Mouse (Mus musculus): ENCODE measurements around the gene Gm10799. TPM values are rescaled to one million over a fixed set of nuclear protein-coding genes. Genes with fewer than 3 reads are reported as not detected.
A peak's percentile ranks its signal among the peaks of the same experiment; 100 is the strongest.
"Not testable (repeated sequence)": the region's sequence is repeated elsewhere in the genome, so short reads cannot be mapped to it uniquely, and the experiment has no call there.

Gm10799 gene
- total and polyA plus RNA-seq, 2 experiments from 2014 or later: not detected

- WGBS: 11% methylated on average over 13 of the region's 13 CpGs
These were observed 1.4 kb upstream of the Gm10799 start, which contains the start of gene Cd59b for GRCm38 (mm10) chr2:104069704-104070185. Gene Cd59b, plus strand, starts transcription at chr2:104069849.

GRCm38 (mm10) chr2:104065526-104065925, 2.8 kb downstream of the Gm10799 start, which contains the start of gene Gm10912:
Gene Gm10912, plus strand, starts transcription at chr2:104065826.
- H3K27me3 ChIP-seq (ENCODE audit: insufficient read depth, low read length); H3K9me3 ChIP-seq (ENCODE audit: low read length); DNase-seq (ENCODE audit: low spot score); H3K9ac ChIP-seq (replicated peaks; ENCODE audit: low read length); H3K4me3 ChIP-seq (ENCODE audit: low read length); ATAC-seq; H3K4me1 ChIP-seq (ENCODE audit: insufficient read depth, low read length); H3K27ac ChIP-seq; H3K36me3 ChIP-seq (ENCODE audit: insufficient read depth, low read length); H3K4me2 ChIP-seq (ENCODE audit: low read depth, low read length): not testable (repeated sequence)
- WGBS: 92% methylated on average over 5 of the region's 6 CpGs

More at GRCm38 (mm10) chr2:104069704-104070185, 1.4 kb upstream of the Gm10799 start, which contains the start of gene Cd59b:
- H3K9me3 ChIP-seq (ENCODE audit: low read length): no peaks in the 10 kb centered on the region
- TF ChIP-seq CTCF (IDR thresholded peaks at IDR 0.05; ENCODE audit: low read depth): no peak
- H3K27ac ChIP-seq: no peak within 1 kb of the TSS
- H3K27me3 ChIP-seq (ENCODE audit: insufficient read depth, low read length): no peaks in the 10 kb centered on the region
- DNase-seq (ENCODE audit: low spot score) (peak; percentile 54), ATAC-seq (peak; percentile 84)
- no peaks in the 10 kb centered on the region for H3K4me1 ChIP-seq (ENCODE audit: insufficient read depth, low read length)
- peak within 1 kb of the TSS; percentile 26 for H3K4me3 ChIP-seq (ENCODE audit: low read length)
- H3K36me3 ChIP-seq (ENCODE audit: insufficient read depth, low read length): no peaks in the 10 kb centered on the region
- peak within 1 kb of the TSS; percentile 56 for H3K4me2 ChIP-seq (ENCODE audit: low read depth, low read length)
- no peak within 1 kb of the TSS; the same call in 1 of the 2 replicates for H3K9ac ChIP-seq (replicated peaks; ENCODE audit: low read length)

- Histone ChIP-seq H3K36me3 (ENCODE audit: insufficient read depth, low read length) (peaks cover 14% of the 10 kb centered on the region), H3K9me3 (ENCODE audit: low read length) (no peaks in the 10 kb centered on the region), H3K4me3 (ENCODE audit: low read length) (no peak overlapping the region), H3K9ac (replicated peaks; ENCODE audit: low read length) (no peak overlapping the region), H3K4me1 (ENCODE audit: insufficient read depth, low read length) (no peaks in the 10 kb centered on the region), H3K27ac (no peak overlapping the region), H3K4me2 (ENCODE audit: low read depth, low read length) (no peak overlapping the region), H3K27me3 (ENCODE audit: insufficient read depth, low read length) (no peaks in the 10 kb centered on the region)
- no peak for DNase-seq (ENCODE audit: low spot score)
- no peak for ATAC-seq
- TF ChIP-seq CTCF (IDR thresholded peaks at IDR 0.05; ENCODE audit: low read depth): no peak
- 92% methylated on average over 2 of the region's 2 CpGs for WGBS
These were observed 4.2 kb downstream of the Gm10799 start for GRCm38 (mm10) chr2:104064152-104064551.

- no peak for ATAC-seq
- no peak for TF ChIP-seq CTCF (IDR thresholded peaks at IDR 0.05; ENCODE audit: low read depth)
- H3K27ac ChIP-seq: no peak overlapping the region
- H3K9me3 ChIP-seq (ENCODE audit: low read length): no peaks in the 10 kb centered on the region
- no peak overlapping the region for H3K4me3 ChIP-seq (ENCODE audit: low read length)
- H3K36me3 ChIP-seq (ENCODE audit: insufficient read depth, low read length): peaks cover 14% of the 10 kb centered on the region
- no peak overlapping the region for H3K9ac ChIP-seq (replicated peaks; ENCODE audit: low read length)
- H3K27me3 ChIP-seq (ENCODE audit: insufficient read depth, low read length): no peaks in the 10 kb centered on the region
- no peak overlapping the region for H3K4me2 ChIP-seq (ENCODE audit: low read depth, low read length)
- H3K4me1 ChIP-seq (ENCODE audit: insufficient read depth, low read length): no peaks in the 10 kb centered on the region
- no peak for DNase-seq (ENCODE audit: low spot score)
These were observed 5.7 kb downstream of the Gm10799 start for GRCm38 (mm10) chr2:104062665-104063064.

GRCm38 (mm10) chr2:104060996-104061395, 7.4 kb downstream of the Gm10799 start:
- no peak for TF ChIP-seq CTCF (IDR thresholded peaks at IDR 0.05; ENCODE audit: low read depth)
- H3K4me2 ChIP-seq (ENCODE audit: low read depth, low read length): no peak overlapping the region
- H3K9me3 ChIP-seq (ENCODE audit: low read length): no peaks in the 10 kb centered on the region
- no peak overlapping the region for H3K4me3 ChIP-seq (ENCODE audit: low read length)
- H3K9ac ChIP-seq (replicated peaks; ENCODE audit: low read length): no peak overlapping the region
- 92% methylated on average over 6 of the region's 6 CpGs for WGBS
- H3K4me1 ChIP-seq (ENCODE audit: insufficient read depth, low read length): no peaks in the 10 kb centered on the region
- ATAC-seq (no peak), DNase-seq (ENCODE audit: low spot score) (no peak)
- H3K27ac ChIP-seq: no peak overlapping the region
- peaks cover 14% of the 10 kb centered on the region for H3K36me3 ChIP-seq (ENCODE audit: insufficient read depth, low read length)
- no peaks in the 10 kb centered on the region for H3K27me3 ChIP-seq (ENCODE audit: insufficient read depth, low read length)

- Histone ChIP-seq H3K27ac (no peak overlapping the region), H3K36me3 (ENCODE audit: insufficient read depth, low read length) (peaks cover 15% of the 10 kb centered on the region), H3K9me3 (ENCODE audit: low read length) (no peaks in the 10 kb centered on the region), H3K4me2 (ENCODE audit: low read depth, low read length) (no peak overlapping the region), H3K4me1 (ENCODE audit: insufficient read depth, low read length) (no peaks in the 10 kb centered on the region), H3K9ac (replicated peaks; ENCODE audit: low read length) (no peak overlapping the region), H3K4me3 (ENCODE audit: low read length) (no peak overlapping the region), H3K27me3 (ENCODE audit: insufficient read depth, low read length) (no peaks in the 10 kb centered on the region)
- 88% methylated on average over 10 of the region's 10 CpGs for WGBS
- TF ChIP-seq CTCF (IDR thresholded peaks at IDR 0.05; ENCODE audit: low read depth): no peak
- DNase-seq (ENCODE audit: low spot score): no peak
- ATAC-seq: no peak
These were observed 8.6 kb downstream of the Gm10799 start for GRCm38 (mm10) chr2:104059786-104060185.

- Histone ChIP-seq H3K9me3 (ENCODE audit: low read length) (no peaks in the 10 kb centered on the region), H3K9ac (replicated peaks; ENCODE audit: low read length) (no peak overlapping the region), H3K27ac (no peak overlapping the region), H3K4me3 (ENCODE audit: low read length) (no peak overlapping the region), H3K27me3 (ENCODE audit: insufficient read depth, low read length) (no peaks in the 10 kb centered on the region), H3K4me2 (ENCODE audit: low read depth, low read length) (no peak overlapping the region), H3K4me1 (ENCODE audit: insufficient read depth, low read length) (no peaks in the 10 kb centered on the region), H3K36me3 (ENCODE audit: insufficient read depth, low read length) (peaks cover 23% of the 10 kb centered on the region)
- no peak for DNase-seq (ENCODE audit: low spot score)
- no peak for TF ChIP-seq CTCF (IDR thresholded peaks at IDR 0.05; ENCODE audit: low read depth)
- WGBS: 97% methylated on average over 4 of the region's 4 CpGs
- no peak for ATAC-seq
These were observed 9.4 kb downstream of the Gm10799 start for GRCm38 (mm10) chr2:104058954-104059353.

Measured in hindbrain, postnatal 0 days (tissue).